Mouse (Mus musculus) mature B cell (primary cell): ENCODE results near the gene Sh3rf1.

Source experiments
- in situ Hi-C: fragments of 300-500 bp; cut with MboI; formaldehyde crosslinking; loops from 2 replicates; pipeline ENCODE4 v1.14.3; 2019

The Sh3rf1 gene

DNA sequence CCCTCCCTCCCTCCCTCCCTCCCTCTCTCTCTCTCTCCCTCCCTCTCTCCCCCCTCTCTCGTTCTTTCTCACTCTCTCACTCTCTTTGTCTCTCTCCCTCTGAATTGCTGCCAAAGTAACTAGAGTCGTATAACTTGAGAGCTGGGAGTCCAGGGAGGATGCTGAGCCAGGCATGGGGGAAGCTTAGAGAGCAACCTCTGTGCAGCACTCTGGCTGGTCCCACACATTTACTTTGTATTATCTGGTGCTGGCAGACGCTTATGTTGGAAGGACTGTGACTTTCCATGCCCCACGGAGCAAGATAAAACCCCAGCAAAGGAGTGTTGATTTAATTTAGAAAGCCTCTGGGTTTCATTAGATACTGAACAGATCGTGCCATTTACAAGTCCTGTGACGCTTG is 196.5 kb downstream of the Sh3rf1 start:
- in situ Hi-C loops, result no loop called here

DNA sequence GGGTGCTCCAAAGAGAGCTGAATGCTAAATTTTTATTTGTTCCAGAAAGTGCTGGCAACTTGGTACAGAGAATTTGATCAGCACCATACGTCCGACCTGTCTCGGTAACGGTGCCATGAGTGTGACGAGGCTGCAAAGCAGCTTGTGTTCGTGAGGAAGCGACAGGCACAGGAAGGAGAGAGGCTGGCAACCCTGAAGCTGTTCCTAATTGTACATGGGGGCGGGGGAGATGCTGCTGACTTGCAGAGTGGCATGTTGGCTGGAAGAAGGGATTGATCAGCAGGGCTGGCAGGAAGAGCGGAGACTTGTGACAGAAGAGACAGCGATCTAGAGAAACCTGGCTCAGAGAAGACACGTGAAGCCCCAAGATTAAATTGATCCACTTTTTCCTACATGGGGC is 197.9 kb downstream of the Sh3rf1 start:
- in situ Hi-C loops, result no loop called here

DNA sequence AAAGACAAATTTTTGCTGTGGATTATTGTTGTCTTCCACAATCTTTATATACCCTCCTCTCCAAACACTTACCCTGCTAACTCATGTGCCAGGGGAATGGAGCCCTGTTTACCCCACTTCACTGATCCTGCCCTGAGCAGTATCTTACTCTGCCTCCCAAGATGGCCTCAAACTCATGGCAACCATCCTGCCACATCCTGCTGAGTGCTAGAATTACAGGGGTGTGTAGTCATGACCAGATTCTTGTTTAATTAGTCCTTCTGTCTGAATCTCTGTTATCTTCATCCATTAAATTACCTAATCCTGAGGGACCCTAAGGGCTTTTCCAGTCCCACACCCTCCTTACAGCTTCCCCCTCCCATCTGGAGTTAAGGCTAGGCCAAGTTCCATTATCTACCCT is 201.5 kb downstream of the Sh3rf1 start:
- in situ Hi-C loops, result no loop called here

DNA sequence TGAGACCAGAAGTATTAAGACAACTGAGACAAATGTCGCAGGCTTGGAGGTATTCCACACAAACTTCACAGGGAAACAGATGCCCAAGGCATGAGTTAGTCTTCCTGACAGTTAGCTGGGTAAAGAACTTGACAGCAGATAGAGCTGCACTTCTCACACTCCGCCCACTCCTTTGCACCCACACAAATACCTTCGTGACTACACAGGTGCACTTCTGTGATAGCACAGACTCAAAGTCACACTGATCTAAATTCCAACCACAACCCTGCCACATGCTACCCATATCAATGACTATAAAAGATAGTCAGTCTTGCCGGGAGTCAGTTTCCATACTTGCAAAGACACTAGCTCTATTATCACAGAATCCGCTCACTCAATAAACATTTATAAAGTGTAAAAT is 202.4 kb downstream of the Sh3rf1 start:
- in situ Hi-C loops, result no loop called here

DNA sequence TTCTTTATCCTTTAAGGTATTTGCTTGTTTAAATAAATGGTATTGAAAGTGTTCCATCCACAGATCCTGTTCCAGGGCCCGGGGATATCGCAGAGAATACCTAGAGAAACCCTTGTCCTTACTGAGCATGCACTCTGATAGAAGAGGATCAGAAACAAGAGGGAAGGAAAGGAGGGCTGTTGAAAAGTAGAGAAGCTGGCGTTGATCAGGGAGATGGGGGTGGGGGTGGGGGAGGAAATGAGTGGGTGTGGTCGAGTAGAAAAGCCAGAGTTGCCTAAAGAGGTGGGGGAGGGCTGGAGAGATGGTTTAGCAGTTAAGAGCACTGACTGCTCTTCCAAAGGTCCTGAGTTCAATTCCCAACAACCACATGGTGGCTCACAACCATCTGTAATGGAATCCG is 203.0 kb downstream of the Sh3rf1 start:
- in situ Hi-C loops, result no loop called here

DNA sequence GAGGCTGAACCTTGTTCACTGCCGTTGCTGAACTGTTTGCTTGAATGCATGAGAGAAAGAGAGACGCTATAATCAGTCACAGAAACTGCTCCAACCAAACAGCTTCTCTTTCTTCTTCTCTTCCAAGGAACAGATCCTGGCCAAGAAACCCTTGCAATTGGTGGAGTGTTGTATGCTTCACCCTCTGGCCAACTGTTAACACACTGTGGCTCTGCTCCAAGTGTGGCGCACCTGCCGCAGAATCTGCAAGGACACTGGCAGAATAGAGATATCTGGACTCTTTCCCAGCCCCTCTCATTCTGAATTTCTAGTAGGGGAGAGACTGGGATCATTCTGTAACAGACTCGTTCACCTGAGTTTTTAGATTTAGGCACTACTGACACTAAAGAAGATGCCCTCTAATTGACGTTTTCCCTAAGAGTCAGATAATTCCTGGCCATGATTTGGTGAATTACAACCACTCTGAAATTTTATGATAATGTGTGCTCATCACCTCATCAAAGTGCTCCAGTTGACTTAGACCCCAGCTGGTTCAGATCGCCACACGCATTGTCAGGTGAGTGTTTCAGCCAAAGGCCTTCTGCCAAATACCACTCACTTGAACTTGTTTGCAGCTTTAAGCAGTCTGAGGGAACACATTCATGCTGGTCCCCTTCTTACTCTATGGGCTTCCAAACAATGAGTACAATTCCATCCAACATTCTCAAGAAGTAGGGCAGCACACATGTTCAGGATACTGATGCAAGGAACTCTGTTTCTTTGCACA is 204.4 kb downstream of the Sh3rf1 start:
- in situ Hi-C loops, result no loop called here

DNA sequence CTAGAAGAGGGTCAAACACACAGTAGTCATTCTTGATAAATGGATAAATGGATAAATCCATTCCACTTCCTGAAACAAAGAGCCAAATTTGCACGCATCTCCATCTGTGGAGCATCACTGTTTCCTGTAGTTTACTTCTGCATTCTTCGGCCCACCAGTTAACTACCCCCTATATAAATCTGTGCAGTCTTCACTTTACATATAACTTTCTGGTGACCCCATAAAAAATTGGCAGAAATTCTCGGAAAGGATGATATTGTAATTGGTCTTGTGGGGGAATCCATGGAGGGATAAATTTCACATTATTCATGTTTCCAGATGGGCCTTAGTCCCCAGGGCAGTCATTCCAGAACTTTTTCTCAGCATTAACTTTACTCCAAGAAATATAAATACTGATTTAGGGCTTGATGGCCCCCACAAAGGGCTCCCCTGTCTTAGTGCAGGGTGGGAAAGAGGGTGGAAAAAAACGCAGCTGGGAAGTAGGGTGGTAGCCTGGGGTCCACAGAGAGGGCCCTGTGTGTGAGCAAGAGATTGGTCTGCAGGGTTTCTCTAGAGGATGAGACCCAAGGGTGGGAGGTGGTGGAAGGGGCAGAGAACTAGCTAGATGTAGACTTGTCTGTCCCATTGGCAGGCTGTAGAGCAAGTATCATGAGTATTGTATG is 205.3 kb downstream of the Sh3rf1 start:
- in situ Hi-C loops, result no loop called here

DNA sequence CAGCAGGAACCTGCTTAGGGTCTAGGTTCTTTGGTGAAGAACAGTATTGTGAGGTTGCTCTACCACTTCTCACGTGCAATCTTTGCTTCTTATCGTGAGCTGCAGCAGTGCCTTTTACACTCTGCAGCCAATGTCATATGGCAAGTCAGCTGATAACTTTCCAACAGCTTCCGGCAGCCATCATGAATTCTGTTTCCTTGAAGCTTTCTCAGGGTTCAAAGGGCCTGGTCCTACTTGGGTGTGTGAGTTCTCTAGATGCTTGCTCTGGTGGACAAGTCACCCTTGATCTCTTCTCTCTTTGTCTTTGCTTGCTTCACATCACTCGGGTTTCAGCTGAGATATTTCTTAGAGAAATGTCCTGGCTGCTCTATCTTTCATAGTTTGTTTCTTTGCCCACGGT is 211.8 kb downstream of the Sh3rf1 start:
- in situ Hi-C loops, result no loop called here

DNA sequence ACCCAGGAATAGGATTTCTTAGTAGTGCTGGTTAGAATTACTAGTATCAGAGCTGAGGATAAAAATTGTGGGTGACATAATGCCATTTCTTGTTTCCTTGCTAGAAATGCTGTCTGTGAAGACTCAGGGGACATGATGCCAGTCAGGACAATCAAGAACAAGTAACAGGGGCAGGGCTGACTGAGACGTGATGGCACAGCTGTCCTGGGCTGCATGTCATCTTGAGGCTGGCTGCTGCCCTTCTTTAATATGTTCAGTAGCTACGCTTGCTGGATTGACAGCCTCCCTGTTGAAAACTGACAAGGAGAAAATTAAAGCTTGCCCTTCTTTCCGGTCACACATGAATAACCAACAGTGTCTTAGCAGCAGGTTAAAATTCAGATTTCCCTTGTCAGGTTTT is 212.5 kb downstream of the Sh3rf1 start:
- in situ Hi-C loops, result no loop called here

DNA sequence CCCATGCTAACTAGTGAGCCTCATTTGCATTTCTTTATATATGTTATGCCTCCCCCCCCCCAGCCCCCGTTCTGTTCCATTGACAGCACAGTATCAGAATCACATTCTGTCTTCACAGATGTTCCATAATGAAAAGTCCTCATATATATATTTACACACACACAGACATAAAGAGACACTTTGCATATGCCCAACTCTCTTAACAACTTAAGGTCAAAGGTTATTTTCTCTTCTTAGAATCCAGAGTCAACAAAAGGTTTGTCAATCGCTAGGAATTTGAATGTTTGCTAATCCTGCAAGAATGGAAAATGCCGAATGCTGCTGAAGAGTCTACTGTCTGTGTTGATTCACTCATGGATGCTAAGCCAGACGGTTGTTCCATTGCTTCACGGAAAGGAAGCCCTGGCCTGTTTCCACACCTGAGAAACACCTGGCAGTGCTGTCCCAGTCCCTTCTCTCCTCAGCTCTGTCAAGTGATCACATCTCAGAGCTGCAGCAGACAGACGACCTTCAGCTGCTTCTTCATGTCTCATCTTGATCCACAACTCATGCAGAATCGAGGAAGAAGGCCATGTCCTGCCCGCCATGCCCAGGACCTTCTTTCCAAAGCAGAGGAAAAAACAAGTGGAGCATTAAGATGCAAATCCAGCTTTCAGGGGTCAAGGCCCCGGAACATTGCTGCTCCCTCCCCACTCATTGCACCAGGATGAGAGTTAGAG is 213.1 kb downstream of the Sh3rf1 start:
- in situ Hi-C loops, result no loop called here

DNA sequence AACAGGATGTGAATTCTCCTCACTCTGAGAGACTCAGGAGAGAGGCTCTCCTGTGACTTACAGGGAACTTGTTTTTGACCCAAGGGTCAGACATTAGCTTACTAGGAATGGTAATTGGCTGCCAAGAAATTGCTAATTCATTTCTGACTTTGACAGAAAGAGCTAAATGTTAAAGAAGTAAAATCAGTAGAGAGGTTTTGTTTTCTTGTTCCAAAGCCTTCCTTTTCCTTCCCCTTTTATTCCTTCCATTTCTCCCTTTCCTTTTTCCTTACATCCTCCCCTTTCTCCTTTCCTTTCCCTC is 213.6 kb downstream of the Sh3rf1 start:
- in situ Hi-C loops, result no loop called here

DNA sequence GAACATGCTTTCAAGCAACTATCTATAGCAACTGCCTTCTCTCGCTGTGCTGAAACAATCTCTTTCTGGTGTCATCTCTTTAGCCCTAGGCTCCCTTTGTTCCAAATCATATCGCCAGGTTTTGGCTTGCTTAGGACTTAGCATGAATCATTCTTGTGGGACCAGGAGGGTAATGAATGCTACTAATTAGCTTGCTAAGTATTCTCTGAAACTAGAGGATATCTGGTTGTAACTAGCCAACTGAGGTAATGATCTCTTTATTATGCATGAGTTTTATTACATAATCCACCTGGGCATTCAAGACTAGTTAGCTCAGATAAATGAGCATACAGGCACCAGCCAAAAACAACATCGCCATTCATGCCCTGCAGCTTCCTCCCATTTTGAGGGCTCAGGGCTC is 219.3 kb downstream of the Sh3rf1 start:
- in situ Hi-C loops, result no loop called here

DNA sequence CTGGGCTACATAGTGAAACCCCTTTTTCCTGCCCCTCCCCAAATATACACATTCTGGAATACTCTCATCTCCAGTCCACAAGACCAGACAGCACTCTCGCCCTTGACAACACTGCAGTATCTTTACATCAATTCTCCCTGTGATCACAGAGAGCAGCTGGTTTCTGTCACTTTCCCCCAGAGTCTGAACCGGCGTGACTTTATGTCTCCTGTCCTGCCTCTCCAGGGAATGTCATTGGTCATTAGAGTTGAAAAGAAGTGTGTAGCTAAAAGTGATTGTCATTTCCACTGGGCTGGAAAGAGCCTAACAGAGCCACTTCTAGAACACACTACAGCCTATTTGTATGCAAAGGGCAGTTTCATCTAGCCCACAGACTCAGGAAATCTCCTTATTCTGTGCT is 220.7 kb downstream of the Sh3rf1 start:
- in situ Hi-C loops, result no loop called here
